29 mouse cellular contexts compared by ENCODE assay signal in the genomic region with DNA sequence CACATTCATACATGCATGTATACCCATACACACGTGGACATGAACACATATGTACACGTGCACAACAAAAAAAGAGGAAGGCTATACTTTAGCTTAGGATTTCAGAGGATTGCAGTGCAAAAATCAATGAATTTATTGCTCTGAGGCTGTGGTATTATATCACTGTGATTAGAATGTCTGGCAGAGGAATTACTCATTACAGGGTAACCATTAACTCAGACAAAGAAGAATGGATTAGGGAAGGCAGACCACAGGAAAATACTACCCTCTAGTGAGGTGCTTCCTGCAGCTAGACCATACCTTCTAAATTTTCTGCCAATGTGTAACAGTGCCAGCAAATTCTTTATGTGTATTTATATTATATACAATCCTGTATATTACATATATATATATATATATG.
"Had no signal": no experiment of that assay in that cellular context is flagged by ENCODE, and none has a peak within 500 bp of the region (broad histone marks: within the 10 kb centered on the region; RNA-seq: fewer than 3 reads in every experiment).

No protein-coding gene starts in this region.

- H3K4me3 ChIP-seq: embryonic facial prominence, embryonic 10.5 days; embryonic facial prominence, embryonic 12.5 days; embryonic facial prominence, embryonic 13.5 days; embryonic facial prominence, embryonic 15.5 days; erythroblast, embryonic 14.5 days; forebrain, embryonic 10.5 days; forebrain, embryonic 12.5 days; forebrain, embryonic 13.5 days; forebrain, embryonic 15.5 days; gastrocnemius, adult 2 months; heart, adult 2 months had no signal

- H3K27ac ChIP-seq: embryonic facial prominence, embryonic 10.5 days; embryonic facial prominence, embryonic 12.5 days; embryonic facial prominence, embryonic 13.5 days; embryonic facial prominence, embryonic 15.5 days; forebrain, embryonic 10.5 days; forebrain, embryonic 12.5 days; forebrain, embryonic 13.5 days; forebrain, embryonic 15.5 days; gastrocnemius, adult 2 months; heart, adult 2 months had no signal

- H3K36me3 ChIP-seq: embryonic facial prominence, embryonic 10.5 days; embryonic facial prominence, embryonic 12.5 days; embryonic facial prominence, embryonic 13.5 days; embryonic facial prominence, embryonic 15.5 days; forebrain, embryonic 10.5 days; forebrain, embryonic 12.5 days; forebrain, embryonic 15.5 days had no signal

- H3K4me2 ChIP-seq: embryonic facial prominence, embryonic 12.5 days; embryonic facial prominence, embryonic 13.5 days; embryonic facial prominence, embryonic 15.5 days; forebrain, embryonic 12.5 days; forebrain, embryonic 13.5 days; forebrain, embryonic 15.5 days had no signal

- ATAC-seq: forebrain, embryonic 13.5 days; forebrain, embryonic 14.5 days; forebrain, embryonic 15.5 days; forebrain, embryonic 16.5 days; forebrain, postnatal 0 days had no signal

- H3K27me3 ChIP-seq: embryonic facial prominence, embryonic 12.5 days; embryonic facial prominence, embryonic 13.5 days; embryonic facial prominence, embryonic 15.5 days; forebrain, embryonic 12.5 days; forebrain, embryonic 13.5 days; forebrain, embryonic 15.5 days had no signal

- H3K4me1 ChIP-seq: embryonic facial prominence, embryonic 10.5 days; embryonic facial prominence, embryonic 12.5 days; embryonic facial prominence, embryonic 13.5 days; embryonic facial prominence, embryonic 15.5 days; forebrain, embryonic 10.5 days; forebrain, embryonic 12.5 days; forebrain, embryonic 13.5 days; forebrain, embryonic 15.5 days had no signal

- H3K9ac ChIP-seq: embryonic facial prominence, embryonic 12.5 days; embryonic facial prominence, embryonic 13.5 days; embryonic facial prominence, embryonic 15.5 days; forebrain, embryonic 12.5 days; forebrain, embryonic 13.5 days; forebrain, embryonic 15.5 days; forebrain, postnatal 0 days had no signal

- DNase-seq: cerebellum, adult 2 months; cerebellum, adult 8-10 months; cerebellum, adult 9-10 months; cerebellum, adult 9-11 months; cerebellum, postnatal 10 days; cerebellum, postnatal 14 days; cerebellum, postnatal 25 days; cerebellum, postnatal 36 days; embryo, embryonic 11 days; forebrain, postnatal 0 days; gastrocnemius, adult 2 months; gastrocnemius, postnatal 10 days; gastrocnemius, postnatal 14 days; gastrocnemius, postnatal 25 days; gastrocnemius, postnatal 36 days; heart, adult 11 months; heart, adult 18-20 months; heart, adult 2 months had no signal

- H3K9me3 ChIP-seq: embryonic facial prominence, embryonic 10.5 days; embryonic facial prominence, embryonic 12.5 days; embryonic facial prominence, embryonic 13.5 days; embryonic facial prominence, embryonic 15.5 days; forebrain, embryonic 10.5 days; forebrain, embryonic 12.5 days; forebrain, embryonic 13.5 days; forebrain, embryonic 15.5 days had no signal
